Mouse (Mus musculus): Measurements from ENCODE around the gene Acadm. TPM values are rescaled to one million over a fixed set of nuclear protein-coding genes. Genes with fewer than 3 reads are reported as not detected.

Acadm gene
- polyA plus RNA-seq, 1 experiment: 404 TPM

DNA sequence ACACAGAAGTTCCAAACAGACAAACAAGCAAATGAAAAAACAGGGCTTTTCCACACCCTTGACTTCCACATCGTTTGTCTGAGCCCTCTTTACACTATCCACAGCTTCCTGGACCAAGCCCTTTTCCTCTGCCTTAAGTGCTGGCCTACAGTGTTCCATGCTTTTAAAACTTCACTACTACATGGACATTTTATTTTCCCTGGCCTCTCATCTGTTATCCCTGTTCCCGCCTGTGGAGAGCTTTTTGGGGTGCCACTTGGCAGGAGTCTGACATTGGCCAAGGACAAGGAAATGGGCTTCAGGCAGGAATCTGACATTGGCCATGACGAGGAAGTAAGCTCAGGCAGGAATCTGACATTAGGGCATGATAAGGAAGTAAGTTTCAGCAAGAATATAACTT, 41.8 kb downstream of the Acadm start:
- WGBS: 46% methylated on average over 3 of the region's 3 CpGs

DNA sequence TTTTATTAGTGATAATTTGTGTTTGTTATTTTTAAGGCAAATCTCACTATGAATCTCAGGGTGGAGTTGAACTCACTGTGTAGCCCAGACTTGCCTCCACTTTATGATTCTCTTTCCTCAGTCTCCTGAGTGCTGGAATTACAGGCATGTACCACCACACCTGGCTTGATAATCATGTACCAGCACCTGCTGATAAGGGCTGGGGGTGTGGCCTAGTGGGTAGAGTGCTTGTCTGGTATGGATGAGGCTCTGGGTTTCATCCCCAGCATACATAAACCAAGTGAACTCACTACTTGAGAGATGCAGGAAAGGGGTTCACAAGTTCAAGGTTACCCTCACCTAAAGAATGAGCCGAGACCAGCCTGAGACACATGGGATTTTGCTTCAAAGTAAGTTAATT, 42.5 kb downstream of the Acadm start:
- H3K27ac ChIP-seq (ENCODE audit: insufficient read depth, low read depth, low read length): no peak overlapping the region
- WGBS: 79% methylated on average over 1 of the region's 1 CpGs
- peaks cover 4% of the 10 kb centered on the region for H3K36me3 ChIP-seq (ENCODE audit: control insufficient read depth, insufficient read depth, low read length)
- DNase-seq: no peak
- H3K4me1 ChIP-seq (ENCODE audit: control insufficient read depth, insufficient read depth, low read length): no peaks in the 10 kb centered on the region
- no peak overlapping the region for H3K4me3 ChIP-seq (ENCODE audit: insufficient read depth, low read depth, low read length)
- no peaks in the 10 kb centered on the region for H3K27me3 ChIP-seq (replicated peaks; ENCODE audit: control insufficient read depth, insufficient read depth, low read length)
- TF ChIP-seq CTCF (conservative IDR thresholded peaks at IDR 0.05; ENCODE audit: insufficient read depth, insufficient read length, low read depth, low read length) (no peak), POLR2A (IDR thresholded peaks at IDR 0.05; ENCODE audit: low read depth, low read length) (no peak)

More for the DNA sequence above, 41.8 kb downstream of the Acadm start:
- H3K4me3 ChIP-seq (ENCODE audit: insufficient read depth, low read depth, low read length): no peak overlapping the region
- no peaks in the 10 kb centered on the region for H3K27me3 ChIP-seq (replicated peaks; ENCODE audit: control insufficient read depth, insufficient read depth, low read length)
- no peak for DNase-seq
- peaks cover 7% of the 10 kb centered on the region for H3K36me3 ChIP-seq (ENCODE audit: control insufficient read depth, insufficient read depth, low read length)
- no peak overlapping the region for H3K27ac ChIP-seq (ENCODE audit: insufficient read depth, low read depth, low read length)
- TF ChIP-seq CTCF (conservative IDR thresholded peaks at IDR 0.05; ENCODE audit: insufficient read depth, insufficient read length, low read depth, low read length) (no peak), POLR2A (IDR thresholded peaks at IDR 0.05; ENCODE audit: low read depth, low read length) (no peak)
- no peaks in the 10 kb centered on the region for H3K4me1 ChIP-seq (ENCODE audit: control insufficient read depth, insufficient read depth, low read length)

DNA sequence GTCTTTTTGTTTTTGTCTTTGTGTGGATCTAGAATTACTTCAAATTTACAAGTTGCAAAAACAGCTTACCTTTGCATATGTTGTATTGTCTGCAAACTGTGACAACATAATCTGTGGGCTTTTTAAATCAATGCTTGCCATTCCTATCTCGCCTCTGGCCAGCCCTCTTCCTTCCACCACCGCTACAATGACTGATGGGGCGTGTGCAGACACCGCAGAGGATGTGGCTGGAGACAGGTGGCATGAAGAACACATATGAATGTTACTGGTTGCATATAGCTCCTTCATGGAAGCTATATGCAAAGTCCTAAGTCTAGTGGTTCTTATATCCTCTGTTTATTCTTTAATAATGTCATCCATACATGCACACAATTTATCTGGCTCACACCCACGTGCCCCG, 47.2 kb downstream of the Acadm start:
- no peaks in the 10 kb centered on the region for H3K27me3 ChIP-seq (replicated peaks; ENCODE audit: control insufficient read depth, insufficient read depth, low read length)
- no peak overlapping the region for H3K27ac ChIP-seq (ENCODE audit: insufficient read depth, low read depth, low read length)
- no peak overlapping the region for H3K4me3 ChIP-seq (ENCODE audit: insufficient read depth, low read depth, low read length)
- TF ChIP-seq POLR2A (IDR thresholded peaks at IDR 0.05; ENCODE audit: low read depth, low read length) (no peak), CTCF (conservative IDR thresholded peaks at IDR 0.05; ENCODE audit: insufficient read depth, insufficient read length, low read depth, low read length) (no peak)
- 64% methylated on average over 6 of the region's 6 CpGs for WGBS
- DNase-seq: no peak
- H3K36me3 ChIP-seq (ENCODE audit: control insufficient read depth, insufficient read depth, low read length): no peaks in the 10 kb centered on the region
- H3K4me1 ChIP-seq (ENCODE audit: control insufficient read depth, insufficient read depth, low read length): no peaks in the 10 kb centered on the region

DNA sequence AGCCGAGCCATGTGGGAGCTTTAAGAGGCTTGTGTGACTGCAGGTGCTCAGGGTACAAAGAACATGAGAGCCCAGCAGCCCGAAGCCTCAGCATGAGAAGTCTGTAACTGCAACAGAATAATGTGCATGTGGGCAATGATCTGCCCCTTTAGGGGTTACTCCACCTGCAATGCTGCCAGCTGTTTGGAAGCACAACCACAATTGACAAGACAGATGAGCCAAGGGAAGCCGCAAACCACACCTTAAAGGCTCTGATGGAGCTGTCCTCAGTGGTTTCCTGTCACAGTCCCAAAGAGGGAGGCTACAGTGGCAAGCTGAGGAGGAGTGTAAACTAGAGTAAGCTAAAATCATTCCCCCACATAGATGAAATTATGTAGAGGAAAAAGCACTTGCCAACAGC, 49.0 kb downstream of the Acadm start:
- Histone ChIP-seq H3K27ac (ENCODE audit: insufficient read depth, low read depth, low read length) (no peak overlapping the region), H3K27me3 (replicated peaks; ENCODE audit: control insufficient read depth, insufficient read depth, low read length) (no peaks in the 10 kb centered on the region), H3K36me3 (ENCODE audit: control insufficient read depth, insufficient read depth, low read length) (no peaks in the 10 kb centered on the region), H3K4me1 (ENCODE audit: control insufficient read depth, insufficient read depth, low read length) (no peaks in the 10 kb centered on the region), H3K4me3 (ENCODE audit: insufficient read depth, low read depth, low read length) (no peak overlapping the region)
- TF ChIP-seq POLR2A (IDR thresholded peaks at IDR 0.05; ENCODE audit: low read depth, low read length): no peak
- no peak for TF ChIP-seq CTCF (conservative IDR thresholded peaks at IDR 0.05; ENCODE audit: insufficient read depth, insufficient read length, low read depth, low read length)
- no peak for DNase-seq
- WGBS: 72% methylated on average over 3 of the region's 3 CpGs

DNA sequence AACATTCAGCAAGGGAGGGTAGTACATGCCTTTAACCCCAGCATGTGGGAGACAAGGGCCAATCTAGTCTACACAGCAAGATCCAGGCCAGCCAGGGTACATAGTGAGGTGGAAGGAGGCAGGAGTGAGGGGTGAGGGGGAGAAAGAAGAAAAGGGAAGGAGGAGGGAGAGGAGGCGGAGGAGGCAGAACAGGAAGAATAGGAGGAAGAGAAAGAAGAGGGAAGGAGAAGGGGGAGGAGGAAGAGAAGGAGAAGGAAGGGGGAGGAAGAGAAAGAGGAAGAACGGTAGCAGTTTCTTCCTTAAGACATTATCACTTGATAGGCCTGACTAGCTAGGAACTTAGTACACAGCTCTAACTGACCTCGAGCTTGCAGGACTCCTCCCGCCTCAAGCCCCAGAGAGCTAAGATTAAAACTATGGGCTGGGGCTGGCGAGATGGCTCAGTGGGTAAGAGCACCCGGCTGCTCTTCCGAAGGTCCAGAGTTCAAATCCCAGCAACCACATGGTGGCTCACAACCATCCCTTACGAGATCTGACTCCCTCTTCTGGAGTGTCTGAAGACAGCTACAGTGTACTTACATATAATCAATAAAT, 55.1 kb downstream of the Acadm start:
- TF ChIP-seq CTCF (conservative IDR thresholded peaks at IDR 0.05; ENCODE audit: insufficient read depth, insufficient read length, low read depth, low read length) (no peak), POLR2A (IDR thresholded peaks at IDR 0.05; ENCODE audit: low read depth, low read length) (no peak)

DNA sequence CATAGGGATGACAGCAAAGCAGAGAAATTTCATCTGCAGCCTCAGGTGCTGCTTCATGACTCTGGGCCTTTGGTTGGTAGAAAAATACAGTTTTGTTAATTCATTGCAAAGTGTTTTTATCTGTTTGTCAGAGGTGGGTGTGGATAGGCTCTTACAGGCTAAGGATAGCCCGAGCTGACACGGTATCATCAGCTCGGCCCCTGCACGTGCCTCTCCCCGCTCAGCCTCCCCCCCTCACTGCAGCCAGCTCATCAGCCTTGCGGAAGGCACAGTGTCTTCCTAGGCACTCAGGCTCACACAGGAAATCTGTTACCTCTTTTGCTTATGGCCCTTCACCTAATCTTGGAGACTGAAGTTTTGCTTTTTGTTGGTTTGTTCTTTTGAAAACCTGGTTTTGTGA, 56.3 kb downstream of the Acadm start:
- no peak for TF ChIP-seq POLR2A (IDR thresholded peaks at IDR 0.05; ENCODE audit: low read depth, low read length)
- no peak for TF ChIP-seq CTCF (conservative IDR thresholded peaks at IDR 0.05; ENCODE audit: insufficient read depth, insufficient read length, low read depth, low read length)
- Histone ChIP-seq H3K27me3 (replicated peaks; ENCODE audit: control insufficient read depth, insufficient read depth, low read length) (no peaks in the 10 kb centered on the region), H3K4me1 (ENCODE audit: control insufficient read depth, insufficient read depth, low read length) (no peaks in the 10 kb centered on the region), H3K27ac (ENCODE audit: insufficient read depth, low read depth, low read length) (no peak overlapping the region), H3K36me3 (ENCODE audit: control insufficient read depth, insufficient read depth, low read length) (no peaks in the 10 kb centered on the region), H3K4me3 (ENCODE audit: insufficient read depth, low read depth, low read length) (no peak overlapping the region)
- WGBS: 87% methylated on average over 6 of the region's 6 CpGs
- DNase-seq: no peak

More for the DNA sequence above, 55.1 kb downstream of the Acadm start:
- Histone ChIP-seq H3K36me3 (ENCODE audit: control insufficient read depth, insufficient read depth, low read length) (no peaks in the 10 kb centered on the region), H3K27me3 (replicated peaks; ENCODE audit: control insufficient read depth, insufficient read depth, low read length) (no peaks in the 10 kb centered on the region), H3K4me1 (ENCODE audit: control insufficient read depth, insufficient read depth, low read length) (no peaks in the 10 kb centered on the region), H3K4me3 (ENCODE audit: insufficient read depth, low read depth, low read length) (no peak overlapping the region), H3K27ac (ENCODE audit: insufficient read depth, low read depth, low read length) (no peak overlapping the region)
- WGBS: 75% methylated on average over 8 of the region's 8 CpGs
- no peak for DNase-seq

DNA sequence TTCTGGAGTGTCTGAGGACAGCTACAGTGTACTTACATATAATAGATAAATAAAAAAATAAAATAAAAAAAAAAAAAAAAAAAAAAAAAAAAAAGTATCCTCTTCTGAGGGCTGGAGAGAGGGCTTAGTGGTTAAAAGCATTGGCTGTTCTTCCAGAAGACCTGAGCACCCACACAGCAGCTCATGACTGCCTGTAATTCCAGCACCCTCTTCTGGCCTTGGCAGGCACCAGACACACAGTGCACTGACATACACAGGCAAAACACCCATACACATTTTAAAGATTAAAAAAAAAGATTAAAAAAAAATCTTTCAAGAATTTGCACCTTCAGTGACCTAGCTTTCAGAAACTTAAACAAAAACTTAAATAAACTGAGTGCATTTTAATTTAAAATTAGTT, 58.1 kb downstream of the Acadm start:
- no peak overlapping the region for H3K4me3 ChIP-seq (ENCODE audit: insufficient read depth, low read depth, low read length)
- H3K36me3 ChIP-seq (ENCODE audit: control insufficient read depth, insufficient read depth, low read length): no peaks in the 10 kb centered on the region
- peak; percentile 37 for DNase-seq
- H3K4me1 ChIP-seq (ENCODE audit: control insufficient read depth, insufficient read depth, low read length): no peaks in the 10 kb centered on the region
- H3K27me3 ChIP-seq (replicated peaks; ENCODE audit: control insufficient read depth, insufficient read depth, low read length): no peaks in the 10 kb centered on the region
- H3K27ac ChIP-seq (ENCODE audit: insufficient read depth, low read depth, low read length): no peak overlapping the region
- TF ChIP-seq CTCF (conservative IDR thresholded peaks at IDR 0.05; ENCODE audit: insufficient read depth, insufficient read length, low read depth, low read length) (no peak; the same call in 1 of the 2 replicates), POLR2A (IDR thresholded peaks at IDR 0.05; ENCODE audit: low read depth, low read length) (no peak)

Other genes starting within 250 kb of the Acadm start
- 2.6 and 3.2 TPM in 2 replicates for gene St6galnac3, start 219.5 kb downstream of the Acadm start, polyA plus RNA-seq (2012; rRNA removed)
- gene Asb17, start 100.4 kb downstream of the Acadm start, polyA plus RNA-seq (2012; rRNA removed): 0.05 and 0.15 TPM in 2 replicates
- 0.04 and 0.06 TPM in 2 replicates for gene Msh4, start 38.5 kb downstream of the Acadm start, polyA plus RNA-seq (2012; rRNA removed)
- 45.7 and 50.9 TPM in 2 replicates for gene Rabggtb, start 31.6 kb downstream of the Acadm start, polyA plus RNA-seq (2012; rRNA removed)
- 0.03 TPM in 1 of 2 replicates, not detected in the other for gene Slc44a5, start 28.8 kb upstream of the Acadm start, polyA plus RNA-seq (2012; rRNA removed)

All from kidney, adult 2 months (tissue).